15 mouse cellular contexts compared by ENCODE assay signal in genomic region chr11:114740598-114740997, GRCm38 (mm10). TPM values are rescaled to one million over a fixed set of nuclear protein-coding genes. Genes with fewer than 3 reads are reported as not detected.
DNase-seq lines count a peak whose midpoint lies in the region; ATAC-seq and TF ChIP-seq lines count a peak whose summit lies in the region.
"Had no signal": no experiment of that assay in that cellular context is flagged by ENCODE, and none has a peak within 500 bp of the region (broad histone marks: within the 10 kb centered on the region; RNA-seq: fewer than 3 reads in every experiment).

No protein-coding gene starts in this region.

- H3K4me3 ChIP-seq in spleen, adult 2 months (ENCODE audit: extremely low read depth, insufficient read depth, insufficient read length): peak overlapping the region; percentile 35; the same call in 1 of the 2 replicates
- no peak overlapping the region for H3K4me3 ChIP-seq in kidney, embryonic 15.5 days (replicated peaks)
- H3K4me3 ChIP-seq: gastrocnemius, adult 2 months; layer of hippocampus, adult 2 months; limb, embryonic 12.5 days had no signal

- H3K36me3 ChIP-seq in spleen, adult 2 months (ENCODE audit: control insufficient read depth, insufficient read depth, low read length): no peaks in the 10 kb centered on the region
- H3K36me3 ChIP-seq in kidney, embryonic 15.5 days: no peaks in the 10 kb centered on the region
- H3K36me3 ChIP-seq: limb, embryonic 12.5 days had no signal

- peaks cover 17% of the 10 kb centered on the region; the same call in 1 of the 2 replicates for H3K4me1 ChIP-seq in spleen, adult 2 months (ENCODE audit: control insufficient read depth, insufficient read depth, insufficient read length)
- peaks cover 40% of the 10 kb centered on the region for H3K4me1 ChIP-seq in kidney, embryonic 15.5 days

- H3K9me3 ChIP-seq in kidney, embryonic 15.5 days (replicated peaks): no peaks in the 10 kb centered on the region
- H3K9me3 ChIP-seq: limb, embryonic 12.5 days had no signal

- TF ChIP-seq CTCF in spleen, adult 2 months (IDR thresholded peaks at IDR 0.05; ENCODE audit: extremely low read depth, insufficient read depth, insufficient read length, insufficient replicate concordance): no peak

- H3K9ac ChIP-seq in kidney, embryonic 15.5 days: no peak overlapping the region
- H3K9ac ChIP-seq: limb, embryonic 12.5 days had no signal

- H3K27me3 ChIP-seq in spleen, adult 2 months (ENCODE audit: control insufficient read depth, insufficient read depth, low read length): no peaks in the 10 kb centered on the region
- H3K27me3 ChIP-seq in kidney, embryonic 15.5 days: peaks cover 14% of the 10 kb centered on the region; the same call in 1 of the 2 replicates

- peak overlapping the region; percentile 75 for H3K27ac ChIP-seq in spleen, adult 2 months (ENCODE audit: insufficient read depth, low read length)
- H3K27ac ChIP-seq in kidney, embryonic 15.5 days: peak overlapping the region; percentile 29; the same call in 1 of the 2 replicates
- H3K27ac ChIP-seq: gastrocnemius, adult 2 months; layer of hippocampus, adult 2 months; limb, embryonic 12.5 days had no signal

- 12% methylated on average over 10 of the region's 10 CpGs for WGBS in spleen, adult 2 months
- WGBS in kidney, embryonic 15.5 days: 24% methylated on average over 10 of the region's 10 CpGs

- H3K4me2 ChIP-seq in kidney, embryonic 15.5 days: no peak overlapping the region
- H3K4me2 ChIP-seq: limb, embryonic 12.5 days had no signal

- ATAC-seq in kidney, embryonic 15.5 days (replicated peaks; ENCODE audit: low FRiP score): 0 out of 2 replicates have a peak, but pooled peaks have one; percentile 38

- TF ChIP-seq POLR2A in spleen, adult 2 months (IDR thresholded peaks at IDR 0.05; ENCODE audit: low read depth, low read length): no peak

- peak; percentile 38 to 43 for DNase-seq in heart, postnatal 10 days
- no peak for DNase-seq in heart, postnatal 36 days
- DNase-seq in spleen, adult 2 months (ENCODE audit: low read depth in 1 of 2, low spot score in 2 of 2): peak; percentile 44 to 59
- no peak for DNase-seq in spleen, postnatal 4 days (ENCODE audit: low spot score in 2 of 2)
- no peak for DNase-seq in adrenal gland, postnatal 25 days
- no peak for DNase-seq in left cerebral cortex, adult 18-20 months (ENCODE audit: low spot score in 2 of 2)
- no peak for DNase-seq in thymus, postnatal 10 days (ENCODE audit: low spot score in 2 of 2)
- DNase-seq: cerebellum, postnatal 25 days; gastrocnemius, adult 2 months; lung, adult 2 months; thymus, postnatal 36 days had no signal

- intact Hi-C loops in heart, postnatal 10 days (cut with DNase I): no loop called here
- intact Hi-C loops in heart, postnatal 36 days (cut with DNase I): loop anchor here (10.0 kb wide), 1 partner anchor 314 kb away; no protein-coding TSS in a partner anchor

RNA-seq across cellular contexts. Expression of gene Dnaic2, which starts 13.4 kb away (rescaled TPM):
- total RNA-seq in heart, postnatal 10 days (2021): under 1 TPM; 0.55 to 0.57 TPM
- total RNA-seq in heart, postnatal 36 days (2021): under 1 TPM; 0.08 to 0.17 TPM
- 0.39 and 0.66 TPM in 2 replicates for polyA plus RNA-seq in spleen, adult 2 months (2012; rRNA removed)
- polyA plus RNA-seq in kidney, embryonic 15.5 days (2015; fragmentation: Nextera tagmentation; extraction: Ambion mirVana): 0.41 and 0.56 TPM in 2 replicates
- 0.67 and 1.2 TPM in 2 replicates for total RNA-seq in adrenal gland, postnatal 25 days (2021)
- 1 to 10 TPM; 1.2 to 1.4 TPM for total RNA-seq in left cerebral cortex, adult 18-20 months (2021)

RNA-seq across cellular contexts. Expression of gene Kif19a, which starts 24.6 kb away (rescaled TPM):
- under 1 TPM; 0.24 to 0.47 TPM for total RNA-seq in heart, postnatal 10 days (2021)
- under 1 TPM in 1 of 2 experiments, not detected in 1; 0.35 TPM for total RNA-seq in heart, postnatal 36 days (2021)
- 3.3 and 3.8 TPM in 2 replicates for polyA plus RNA-seq in spleen, adult 2 months (2012; rRNA removed)
- 0.09 TPM in 2 replicates for polyA plus RNA-seq in kidney, embryonic 15.5 days (2015; fragmentation: Nextera tagmentation; extraction: Ambion mirVana)
- 0.43 TPM in 1 of 2 replicates, not detected in the other for total RNA-seq in adrenal gland, postnatal 25 days (2021)
- total RNA-seq in left cerebral cortex, adult 18-20 months (2021): 1 to 10 TPM; 1.7 to 2.6 TPM
- polyA plus RNA-seq: limb, embryonic 12.5 days had no signal

RNA-seq across cellular contexts. Expression of gene Btbd17, which starts 55.1 kb away (rescaled TPM):
- under 1 TPM in 1 of 2 experiments, not detected in 1; 0.32 TPM for total RNA-seq in heart, postnatal 10 days (2021)
- not detected for total RNA-seq in heart, postnatal 36 days (2021)
- 0.14 and 0.18 TPM in 2 replicates for polyA plus RNA-seq in spleen, adult 2 months (2012; rRNA removed)
- polyA plus RNA-seq in kidney, embryonic 15.5 days (2015; fragmentation: Nextera tagmentation; extraction: Ambion mirVana): 1.0 and 1.5 TPM in 2 replicates
- total RNA-seq in adrenal gland, postnatal 25 days (2021): not detected in 2 replicates
- 10 to 100 TPM; 26.3 to 31.6 TPM for total RNA-seq in left cerebral cortex, adult 18-20 months (2021)
- total RNA-seq: gastrocnemius, adult 2 months had no signal
- polyA plus RNA-seq: heart, embryonic 16.5 days had no signal

RNA-seq across cellular contexts. Expression of gene Gpr142, which starts 58.1 kb away (rescaled TPM):
- total RNA-seq in heart, postnatal 10 days (2021): not detected
- not detected for total RNA-seq in heart, postnatal 36 days (2021)
- polyA plus RNA-seq in spleen, adult 2 months (2012; rRNA removed): not detected in 2 replicates
- 0.14 TPM in 1 of 2 replicates, not detected in the other for polyA plus RNA-seq in kidney, embryonic 15.5 days (2015; fragmentation: Nextera tagmentation; extraction: Ambion mirVana)
- not detected in 2 replicates for total RNA-seq in adrenal gland, postnatal 25 days (2021)
- not detected for total RNA-seq in left cerebral cortex, adult 18-20 months (2021)
- total RNA-seq: gastrocnemius, adult 2 months; layer of hippocampus, adult 2 months had no signal
- polyA plus RNA-seq: heart, embryonic 16.5 days; limb, embryonic 12.5 days; lung, adult 2 months had no signal

Comparison
In these comparisons a context has a peak if more than half of its experiments do, and no peak if none do; other contexts are left out.
1. DNase-seq: peak in heart, postnatal 10 days (2 of 2) and spleen, adult 2 months (2 of 2); none in heart, postnatal 36 days (0 of 2), spleen, postnatal 4 days (0 of 2), adrenal gland, postnatal 25 days (single experiment), left cerebral cortex, adult 18-20 months (0 of 2) and thymus, postnatal 10 days (0 of 2).
2. RNA of gene Btbd17, which starts 55.1 kb away (total RNA-seq): 26.3 to 31.6 TPM in left cerebral cortex, adult 18-20 months; 0.32 TPM in heart, postnatal 10 days, not detected in heart, postnatal 36 days and not detected in adrenal gland, postnatal 25 days; every median in the first group is over 10 times any median in the second.